Mouse (Mus musculus): ENCODE results near the gene Ociad2.

- TF ChIP-seq CTCF (IDR thresholded peaks at IDR 0.05; ENCODE audit: low read depth) (no peak), EP300 (IDR thresholded peaks at IDR 0.05; ENCODE audit: low read depth) (no peak)
Observed at GRCm38 (mm10) chr5:73351796-73352195, 11.0 kb upstream of the Ociad2 start.
